Mouse (Mus musculus) forebrain, embryonic 12.5 days (tissue): ENCODE results near the gene Ube2f. TPM values are rescaled to one million over a fixed set of nuclear protein-coding genes. Genes with fewer than 3 reads are reported as not detected.

Source experiments
- ATAC-seq: fragments of 200-750 bp; cut with Nextera tagmentation; 2 replicates; pipeline ENCODE4 v1.8.0; 2017; ENCODE audit warnings: moderate TSS enrichment; ENCODE audit not compliant: low FRiP score
- H3K27ac ChIP-seq: fragments of 300-500 bp; sonication (generic); 2 replicates; pipeline ENCODE4 v1.5.1; 2016; ENCODE audit warnings: mild to moderate bottlenecking
- H3K27me3 ChIP-seq: fragments of 300-500 bp; sonication (generic); 2 replicates; pipeline ENCODE4 v1.6.1; 2016; ENCODE audit warnings: mild to moderate bottlenecking
- H3K36me3 ChIP-seq: fragments of 300-500 bp; sonication (generic); replicated peaks from 2 replicates; pipeline ENCODE4 v1.6.1; 2016; ENCODE audit warnings: mild to moderate bottlenecking
- H3K4me1 ChIP-seq: fragments of 300-500 bp; sonication (generic); 2 replicates; pipeline ENCODE4 v1.6.1; 2016
- H3K4me2 ChIP-seq: fragments of 300-500 bp; sonication (generic); 2 replicates; pipeline ENCODE4 v1.6.1; 2016; ENCODE audit warnings: mild to moderate bottlenecking, moderate library complexity
- H3K4me3 ChIP-seq: fragments of 300-500 bp; sonication (generic); replicated peaks from 2 replicates; pipeline ENCODE4 v1.5.1; 2016; ENCODE audit warnings: mild to moderate bottlenecking
- H3K9ac ChIP-seq: fragments of 300-500 bp; sonication (generic); 2 replicates; pipeline ENCODE4 v1.6.1; 2016; ENCODE audit warnings: mild to moderate bottlenecking
- H3K9me3 ChIP-seq: fragments of 300-500 bp; sonication (generic); 2 replicates; pipeline ENCODE4 v1.6.1; 2016
- WGBS: fragments of 180-500 bp; shearing (Covaris S2); methylation state at CpG from one replicate; pipeline ENCODE4 v1.1.7; 2016; 5-methylcytosine and 5-hydroxymethylcytosine counted together
- polyA plus RNA-seq: library from polyadenylated mRNA; unstranded; fragments of >200 nt; fragmentation: Nextera tagmentation; extraction: Ambion mirVana; gene quantifications from 2 replicates; pipeline ENCODE4 v1.2.1, GENCODE M21; 2016

Gene Ube2f
- polyA plus RNA-seq, 1 experiment from 2014 or later = 75.9 TPM

DNA sequence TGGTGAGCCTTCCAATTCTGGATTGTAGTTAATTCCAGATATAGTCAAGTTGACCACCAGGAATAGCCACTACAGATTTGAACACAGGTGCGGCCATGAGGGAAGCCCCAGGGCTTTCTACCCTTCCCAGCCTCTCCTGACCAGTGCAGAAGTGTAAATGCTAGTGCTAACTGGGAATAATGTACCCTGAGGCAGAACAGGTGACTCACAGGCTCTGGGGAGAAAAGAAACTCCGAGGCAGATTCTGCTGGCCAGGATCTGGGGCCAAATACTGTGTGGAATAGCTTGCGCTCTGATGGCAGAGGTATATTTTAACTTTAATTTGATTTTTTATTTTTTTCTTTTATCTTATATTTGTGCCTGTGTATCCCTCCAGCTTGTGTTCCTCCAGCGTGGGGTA is 54.5 kb downstream of the Ube2f start:
- no peak overlapping the region for H3K27ac ChIP-seq
- H3K27me3 ChIP-seq = no peaks in the 10 kb centered on the region
- H3K9me3 ChIP-seq = no peaks in the 10 kb centered on the region
- no peak overlapping the region for H3K4me2 ChIP-seq
- H3K4me1 ChIP-seq = no peaks in the 10 kb centered on the region
- 90% methylated on average over 4 of the region's 4 CpGs for whole genome bisulfite sequencing
- H3K4me3 ChIP-seq = no peak overlapping the region
- ATAC-seq = no peak
- no peak overlapping the region for H3K9ac ChIP-seq
- peaks cover 45% of the 10 kb centered on the region for H3K36me3 ChIP-seq

DNA sequence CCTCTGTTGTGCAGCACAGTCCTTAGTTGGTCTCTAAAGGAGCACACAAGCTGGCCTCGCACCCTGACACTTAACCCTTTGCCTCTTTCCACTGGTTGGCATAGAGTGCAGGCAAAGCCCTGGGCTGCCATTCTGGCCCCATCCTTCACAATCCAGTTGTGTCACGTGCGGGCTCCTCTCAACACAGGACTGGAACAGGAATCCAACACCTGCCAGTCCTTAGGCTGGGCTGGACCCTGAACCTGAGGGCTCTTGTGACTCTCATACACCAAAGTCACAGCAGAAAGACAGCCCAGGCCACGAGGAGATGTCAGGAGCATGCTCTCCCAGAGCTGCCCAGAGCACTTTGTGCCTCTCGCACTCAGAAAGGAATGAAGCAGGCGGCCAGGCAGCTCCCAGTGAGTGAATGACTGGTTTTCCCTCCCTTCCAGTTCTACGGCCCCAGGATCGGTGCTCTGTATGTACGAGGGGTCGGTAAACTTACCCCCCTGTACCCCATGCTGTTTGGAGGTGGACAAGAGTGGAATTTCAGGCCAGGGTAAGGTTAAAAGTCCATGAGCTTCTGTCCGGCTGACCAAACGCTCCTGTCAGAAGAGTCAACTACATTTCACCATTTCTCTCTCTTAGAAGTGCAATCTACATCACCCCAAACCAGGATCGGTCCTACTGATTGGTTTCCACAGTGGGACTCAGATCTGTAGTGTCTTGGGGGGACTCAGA is 59.4 kb downstream of the Ube2f start:
- Histone ChIP-seq H3K9me3 (no peaks in the 10 kb centered on the region), H3K27me3 (no peaks in the 10 kb centered on the region), H3K4me2 (no peak overlapping the region), H3K4me3 (no peak overlapping the region), H3K9ac (no peak overlapping the region), H3K4me1 (peaks cover 12% of the 10 kb centered on the region), H3K27ac (no peak overlapping the region), H3K36me3 (peaks cover 57% of the 10 kb centered on the region)
- no peak for ATAC-seq
- 94% methylated on average over 13 of the region's 13 CpGs for WGBS

GRCm38 (mm10) chr1:91312273-91312672 is 62.2 kb downstream of the Ube2f start:
- H3K4me1 ChIP-seq = peaks cover 12% of the 10 kb centered on the region
- peaks cover 36% of the 10 kb centered on the region for H3K36me3 ChIP-seq
- H3K9me3 ChIP-seq = no peaks in the 10 kb centered on the region
- no peak overlapping the region for H3K9ac ChIP-seq
- H3K27me3 ChIP-seq = no peaks in the 10 kb centered on the region
- WGBS = 89% methylated on average over 4 of the region's 4 CpGs
- ATAC-seq = no peak
- H3K4me3 ChIP-seq = no peak overlapping the region
- no peak overlapping the region for H3K27ac ChIP-seq
- no peak overlapping the region for H3K4me2 ChIP-seq

GRCm38 (mm10) chr1:91313251-91313650 is 63.1 kb downstream of the Ube2f start:
- Histone ChIP-seq H3K27ac (peak overlapping the region; percentile 63), H3K9ac (no peak overlapping the region)
- ATAC-seq = no peak

GRCm38 (mm10) chr1:91317656-91318055 is 67.6 kb downstream of the Ube2f start:
- 87% methylated on average over 6 of the region's 6 CpGs for WGBS
- Histone ChIP-seq H3K9me3 (no peaks in the 10 kb centered on the region), H3K9ac (no peak overlapping the region), H3K4me1 (peaks cover 12% of the 10 kb centered on the region), H3K27me3 (no peaks in the 10 kb centered on the region), H3K27ac (no peak overlapping the region), H3K4me2 (no peak overlapping the region), H3K36me3 (no peaks in the 10 kb centered on the region), H3K4me3 (no peak overlapping the region)
- ATAC-seq = no peak

More at GRCm38 (mm10) chr1:91313251-91313650, 63.1 kb downstream of the Ube2f start:
- H3K27me3 ChIP-seq = no peaks in the 10 kb centered on the region
- no peak overlapping the region for H3K4me2 ChIP-seq
- no peak overlapping the region for H3K4me3 ChIP-seq
- peaks cover 12% of the 10 kb centered on the region for H3K4me1 ChIP-seq
- H3K36me3 ChIP-seq = peaks cover 30% of the 10 kb centered on the region
- no peaks in the 10 kb centered on the region for H3K9me3 ChIP-seq
- 39% methylated on average over 5 of the region's 5 CpGs for WGBS

- 89% methylated on average over 19 of the region's 19 CpGs for WGBS
- Histone ChIP-seq H3K4me2 (no peak within 1 kb of the TSS), H3K27me3 (no peaks in the 10 kb centered on the region; the same call in 1 of the 2 replicates), H3K9ac (no peak within 1 kb of the TSS), H3K27ac (no peak within 1 kb of the TSS), H3K4me3 (no peak within 1 kb of the TSS), H3K9me3 (no peaks in the 10 kb centered on the region), H3K36me3 (no peaks in the 10 kb centered on the region), H3K4me1 (no peaks in the 10 kb centered on the region)
- ATAC-seq = no peak
Measured at GRCm38 (mm10) chr1:91321760-91322438, 71.8 kb downstream of the Ube2f start, which contains the start of gene Espnl. TSS of gene Espnl (plus strand) at chr1:91322075.

DNA sequence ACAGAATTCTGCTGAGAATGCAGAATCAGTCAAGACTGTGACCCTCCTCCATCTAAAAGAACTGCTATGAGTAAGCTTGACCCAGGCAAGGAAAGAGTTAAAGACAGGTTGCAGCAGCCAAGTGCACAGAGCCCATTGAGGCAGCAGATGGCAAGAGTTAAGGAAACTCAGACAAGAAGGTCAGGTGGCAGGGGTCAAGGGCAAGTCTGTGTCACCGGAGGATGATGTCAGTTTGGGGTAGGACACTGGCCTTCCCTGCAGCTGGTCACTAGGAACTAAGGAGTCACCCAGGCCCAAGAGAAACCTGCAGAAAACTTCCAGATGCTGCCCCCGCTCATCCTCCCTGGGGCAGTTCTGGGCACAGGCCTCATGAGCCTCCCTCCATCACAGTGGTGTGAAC is 74.5 kb downstream of the Ube2f start:
- ATAC-seq = no peak
- no peak overlapping the region for H3K4me3 ChIP-seq
- H3K27me3 ChIP-seq = no peaks in the 10 kb centered on the region; the same call in 1 of the 2 replicates
- no peaks in the 10 kb centered on the region for H3K36me3 ChIP-seq
- no peaks in the 10 kb centered on the region for H3K4me1 ChIP-seq
- H3K4me2 ChIP-seq = no peak overlapping the region
- H3K27ac ChIP-seq = no peak overlapping the region
- no peaks in the 10 kb centered on the region for H3K9me3 ChIP-seq
- 80% methylated on average over 2 of the region's 2 CpGs for WGBS
- H3K9ac ChIP-seq = no peak overlapping the region

- Histone ChIP-seq H3K4me2 (no peak overlapping the region), H3K27ac (no peak overlapping the region), H3K9ac (no peak overlapping the region), H3K9me3 (no peaks in the 10 kb centered on the region), H3K4me3 (no peak overlapping the region), H3K36me3 (no peaks in the 10 kb centered on the region), H3K27me3 (no peaks in the 10 kb centered on the region; the same call in 1 of the 2 replicates), H3K4me1 (no peaks in the 10 kb centered on the region)
- ATAC-seq = no peak
- 78% methylated on average over 4 of the region's 4 CpGs for WGBS
Measured at GRCm38 (mm10) chr1:91325488-91326042, 75.5 kb downstream of the Ube2f start.

GRCm38 (mm10) chr1:91332102-91332501 is 82.0 kb downstream of the Ube2f start:
- H3K9me3 ChIP-seq = no peaks in the 10 kb centered on the region
- H3K4me1 ChIP-seq = no peaks in the 10 kb centered on the region
- H3K4me2 ChIP-seq = no peak overlapping the region
- WGBS = 55% methylated on average over 4 of the region's 4 CpGs
- H3K27me3 ChIP-seq = no peaks in the 10 kb centered on the region
- H3K27ac ChIP-seq = no peak overlapping the region
- no peaks in the 10 kb centered on the region for H3K36me3 ChIP-seq
- H3K4me3 ChIP-seq = no peak overlapping the region
- H3K9ac ChIP-seq = no peak overlapping the region
- ATAC-seq = no peak

DNA sequence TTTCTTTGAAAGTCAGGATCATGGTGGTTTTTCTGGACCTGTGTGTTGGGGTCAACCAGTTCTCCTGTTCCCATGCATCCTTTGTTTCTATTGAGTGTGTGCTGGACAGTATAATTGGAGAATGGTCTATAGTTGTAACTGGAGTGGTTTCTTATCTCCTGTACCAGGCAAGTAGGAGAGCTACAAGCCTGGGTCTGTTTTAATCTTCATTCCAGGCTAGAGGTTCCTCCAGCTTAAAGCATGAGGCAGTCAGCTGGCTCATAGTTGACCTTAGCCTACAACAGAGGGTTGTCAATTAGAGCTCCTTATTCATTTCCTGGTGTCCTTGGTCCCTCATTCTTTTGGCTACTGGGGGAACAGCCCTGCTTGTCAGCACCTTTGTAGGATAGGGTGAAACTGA is 83.5 kb downstream of the Ube2f start:
- H3K27ac ChIP-seq = no peak overlapping the region
- 0 out of 2 replicates have a peak, but pooled peaks cover 10% of the 10 kb centered on the region for H3K27me3 ChIP-seq
- H3K4me3 ChIP-seq = no peak overlapping the region
- no peak for ATAC-seq
- H3K9me3 ChIP-seq = no peaks in the 10 kb centered on the region
- H3K4me2 ChIP-seq = no peak overlapping the region
- H3K36me3 ChIP-seq = no peaks in the 10 kb centered on the region
- H3K4me1 ChIP-seq = no peaks in the 10 kb centered on the region
- no peak overlapping the region for H3K9ac ChIP-seq

- H3K4me1 ChIP-seq = no peaks in the 10 kb centered on the region
- ATAC-seq = no peak
- H3K9me3 ChIP-seq = no peaks in the 10 kb centered on the region
- no peak overlapping the region for H3K9ac ChIP-seq
- H3K27me3 ChIP-seq = peaks cover 25% of the 10 kb centered on the region
- H3K36me3 ChIP-seq = no peaks in the 10 kb centered on the region
- H3K27ac ChIP-seq = no peak overlapping the region
- H3K4me2 ChIP-seq = no peak overlapping the region
- WGBS = 94% methylated on average over 7 of the region's 7 CpGs
- no peak overlapping the region for H3K4me3 ChIP-seq
Measured at GRCm38 (mm10) chr1:91337355-91337754, 87.3 kb downstream of the Ube2f start.
